Mouse (Mus musculus): ENCODE data around the gene Etl4. TPM values are rescaled to one million over a fixed set of nuclear protein-coding genes. Genes with fewer than 3 reads are reported as not detected.

Etl4 gene
- total and polyA plus RNA-seq, 3 experiments, result not detected

DNA sequence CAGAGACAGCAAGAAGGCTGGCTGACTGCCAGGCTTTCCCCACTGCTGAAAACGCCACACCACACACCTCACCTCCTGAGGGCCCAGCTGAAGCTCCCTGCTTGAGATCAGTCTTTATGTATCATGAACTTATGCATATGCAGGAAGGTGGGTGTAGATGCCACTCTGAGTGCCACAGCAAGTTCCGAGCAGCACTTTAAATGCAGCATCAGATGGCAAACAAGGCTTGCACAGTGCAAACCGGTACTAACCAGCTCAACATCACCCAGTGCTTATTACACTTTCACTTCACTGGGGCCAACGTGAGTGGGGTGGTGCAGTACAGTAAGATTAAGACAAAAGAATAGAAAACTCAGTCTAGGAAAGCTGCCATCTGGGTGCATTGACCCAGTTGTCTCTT lies 235.8 kb downstream of the Etl4 start:
- H3K9ac ChIP-seq (ENCODE audit: control insufficient read depth, low read depth, low read length, poor library complexity, severe bottlenecking), result no peak overlapping the region
- no peaks in the 10 kb centered on the region for H3K9me3 ChIP-seq (replicated peaks; ENCODE audit: insufficient read depth, low read length)
- H3K79me2 ChIP-seq (ENCODE audit: control insufficient read depth, insufficient read depth, low read length, poor library complexity), result no peaks in the 10 kb centered on the region
- H3K4me1 ChIP-seq (ENCODE audit: control insufficient read depth in 1 of 2, insufficient read depth in 2 of 2, low read length in 2 of 2), result no peaks in the 10 kb centered on the region
- no peak for DNase-seq (ENCODE audit: low read depth, low spot score)
- H3K27ac ChIP-seq (ENCODE audit: control insufficient read depth, low read depth, low read length), result no peak overlapping the region
- no peak overlapping the region for H3K4me3 ChIP-seq (ENCODE audit: control insufficient read depth in 1 of 2, insufficient read depth in 1 of 2, low read depth in 2 of 2, low read length in 2 of 2)
- H3K36me3 ChIP-seq (ENCODE audit: control insufficient read depth in 1 of 2, insufficient read depth in 2 of 2, low read length in 2 of 2), result no peaks in the 10 kb centered on the region
- H3K27me3 ChIP-seq (ENCODE audit: control insufficient read depth in 1 of 2, insufficient read depth in 2 of 2, low read length in 2 of 2), result no peaks in the 10 kb centered on the region
- TF ChIP-seq ZMIZ1 (IDR thresholded peaks at IDR 0.05; ENCODE audit: low read depth, low read length) (no peak), SIN3A (IDR thresholded peaks at IDR 0.05; ENCODE audit: low read length) (no peak), MAX (IDR thresholded peaks at IDR 0.05; ENCODE audit: low read length) (no peak)

DNA sequence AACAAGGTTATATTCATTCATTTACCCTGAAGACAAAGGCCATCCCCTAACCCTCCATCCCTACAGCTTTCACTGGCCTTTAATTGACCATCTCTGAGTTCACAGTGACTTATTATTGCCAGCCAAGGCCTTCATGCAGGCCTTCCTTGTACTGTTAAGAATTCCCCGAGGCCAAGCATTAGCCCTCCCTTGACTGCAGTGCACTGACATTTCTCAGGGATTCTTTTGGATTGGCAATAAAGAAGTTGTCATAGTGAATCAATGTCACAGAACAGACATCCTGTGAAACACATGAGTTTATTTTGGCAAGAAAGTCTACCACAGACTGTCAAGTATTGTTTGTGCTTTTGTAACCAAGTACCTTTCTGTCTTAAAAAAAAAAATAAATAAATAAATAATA lies 257.5 kb downstream of the Etl4 start:
- Histone ChIP-seq H3K9ac (ENCODE audit: control insufficient read depth, low read depth, low read length, poor library complexity, severe bottlenecking) (no peak overlapping the region), H3K27me3 (ENCODE audit: control insufficient read depth in 1 of 2, insufficient read depth in 2 of 2, low read length in 2 of 2) (no peaks in the 10 kb centered on the region), H3K4me1 (ENCODE audit: control insufficient read depth in 1 of 2, insufficient read depth in 2 of 2, low read length in 2 of 2) (no peaks in the 10 kb centered on the region), H3K27ac (ENCODE audit: control insufficient read depth, low read depth, low read length) (no peak overlapping the region), H3K4me3 (ENCODE audit: control insufficient read depth in 1 of 2, insufficient read depth in 1 of 2, low read depth in 2 of 2, low read length in 2 of 2) (no peak overlapping the region), H3K9me3 (replicated peaks; ENCODE audit: insufficient read depth, low read length) (no peaks in the 10 kb centered on the region), H3K79me2 (ENCODE audit: control insufficient read depth, insufficient read depth, low read length, poor library complexity) (no peaks in the 10 kb centered on the region), H3K36me3 (ENCODE audit: control insufficient read depth in 1 of 2, insufficient read depth in 2 of 2, low read length in 2 of 2) (no peaks in the 10 kb centered on the region)
- no peak for DNase-seq (ENCODE audit: low read depth, low spot score)
- TF ChIP-seq MAFK (IDR thresholded peaks at IDR 0.05; ENCODE audit: borderline replicate concordance, low read depth, low read length) (no peak), SMC3 (IDR thresholded peaks at IDR 0.05; ENCODE audit: low read depth, low read length) (no peak), RCOR1 (IDR thresholded peaks at IDR 0.05; ENCODE audit: low read depth, low read length) (no peak), HCFC1 (IDR thresholded peaks at IDR 0.05; ENCODE audit: low read depth, low read length) (no peak), ZMIZ1 (IDR thresholded peaks at IDR 0.05; ENCODE audit: low read depth, low read length) (no peak), ETS1 (IDR thresholded peaks at IDR 0.05; ENCODE audit: low read depth, low read length) (no peak), GABPA (IDR thresholded peaks at IDR 0.05; ENCODE audit: low read depth, low read length) (no peak), POLR2AphosphoS5 (IDR thresholded peaks at IDR 0.05; ENCODE audit: borderline replicate concordance, low read depth, low read length) (no peak), ZC3H11A (IDR thresholded peaks at IDR 0.05; ENCODE audit: low read depth, low read length) (no peak), POLR2AphosphoS2 (IDR thresholded peaks at IDR 0.05; ENCODE audit: low read length) (no peak), CHD2 (IDR thresholded peaks at IDR 0.05; ENCODE audit: low read length) (no peak), MXI1 (IDR thresholded peaks at IDR 0.05; ENCODE audit: low read depth, low read length) (no peak), EP300 (IDR thresholded peaks at IDR 0.05; ENCODE audit: low read depth in 1 of 2, low read length in 2 of 2) (no peak), UBTF (IDR thresholded peaks at IDR 0.05; ENCODE audit: borderline replicate concordance, insufficient read depth, low read depth, low read length) (no peak), POLR2A (IDR thresholded peaks at IDR 0.05; ENCODE audit: control insufficient read depth in 1 of 2, insufficient read depth in 1 of 2, low read depth in 1 of 2, low read length in 2 of 2, poor library complexity in 1 of 2) (no peak), USF1 (IDR thresholded peaks at IDR 0.05; ENCODE audit: low read depth, low read length) (no peak)
